Mouse (Mus musculus) skeletal muscle tissue, postnatal 0 days (tissue): Measurements from ENCODE around the gene Scd3. TPM values are rescaled to one million over a fixed set of nuclear protein-coding genes. Genes with fewer than 3 reads are reported as not detected.

Experiments
- polyA plus RNA-seq: library from polyadenylated mRNA; unstranded; fragments of >200 nt; fragmentation: Nextera tagmentation; extraction: Ambion mirVana; gene quantifications from 2 replicates; pipeline ENCODE4 v1.2.1, GENCODE M21; 2015

Scd3 gene
- polyA plus RNA-seq: 0.05 TPM in 1 of 2 replicates, not detected in the other

DNA sequence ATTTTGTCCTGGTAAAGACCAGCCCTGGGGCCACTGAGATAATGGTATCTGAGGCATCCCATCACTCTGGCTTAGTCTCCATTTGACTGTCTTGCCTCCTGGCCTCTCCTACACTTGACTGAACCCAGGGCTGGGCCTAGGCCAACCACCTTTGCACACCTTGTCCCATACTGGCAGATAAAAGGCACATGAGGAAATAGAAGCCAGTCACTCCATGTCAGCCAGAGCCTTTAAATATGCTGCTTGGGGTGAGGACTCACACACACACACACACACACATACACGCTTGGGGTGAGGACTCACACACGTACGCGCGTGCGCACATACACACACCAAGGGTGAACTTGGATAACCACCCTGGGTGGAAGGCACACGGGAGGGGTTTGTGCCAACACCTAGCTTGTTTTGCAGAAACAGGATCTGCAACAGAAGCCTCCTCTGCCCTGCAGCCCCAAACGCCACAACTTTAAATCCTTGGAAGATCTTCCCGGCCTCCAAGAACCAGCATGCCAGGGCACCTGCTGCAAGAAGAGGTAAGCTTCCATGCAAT, at the start of gene Scd3:
Gene Scd3 (plus strand): TSS at position 255 of the 550 bp plus-strand sequence.

GRCm38 (mm10) chr19:44192342-44192741, 10.7 kb upstream of the Scd3 start, which contains the start of gene Pkd2l1:
Pkd2l1 (minus strand) TSS chr19:44192442.

DNA sequence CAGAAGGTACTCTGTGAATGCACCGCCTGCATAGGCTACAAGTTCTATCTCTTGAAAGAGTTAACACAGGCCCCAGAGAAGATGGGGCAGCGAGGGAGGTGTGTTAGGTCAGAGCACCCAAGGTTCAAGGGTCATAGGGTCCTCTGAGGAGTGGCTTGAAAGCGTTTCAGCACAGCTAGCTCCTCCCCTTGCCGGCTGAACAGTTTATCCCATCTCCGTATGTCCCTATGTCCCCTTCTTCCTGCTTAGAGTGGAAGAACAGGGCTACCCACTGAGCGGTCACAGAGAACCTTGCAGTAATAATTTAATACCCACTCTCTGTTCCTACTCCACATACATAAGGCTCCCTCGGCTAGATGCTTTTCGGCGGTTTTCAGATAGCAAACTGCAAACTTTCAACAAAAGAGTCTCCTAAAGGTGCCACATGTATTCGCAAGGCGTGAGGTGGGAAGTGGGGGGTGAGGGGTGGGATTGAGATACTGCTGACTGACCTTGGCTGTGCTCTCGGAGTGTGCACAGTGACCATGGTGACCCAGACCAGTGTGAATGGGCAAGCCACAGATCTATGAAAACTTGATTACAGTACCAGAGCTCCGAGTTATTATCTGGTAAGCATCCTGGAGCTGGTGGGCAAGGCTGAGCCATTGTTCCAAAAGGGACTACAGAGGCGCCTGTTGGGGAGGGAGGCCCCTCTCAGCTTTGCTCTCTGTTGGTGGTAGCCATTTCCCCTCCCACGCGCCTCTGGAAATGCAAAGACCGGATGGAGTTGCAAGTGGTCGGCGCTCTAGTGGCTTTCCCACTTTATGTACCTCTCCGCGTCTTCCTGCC, 90.1 kb downstream of the Scd3 start, which contains the start of gene Scd2:
Gene Scd2 (plus strand): TSS at position 734 of the 828 bp plus-strand sequence.

Other genes with a start within 250 kb of the Scd3 start
- 0.11 TPM in 1 of 2 replicates, not detected in the other for gene Cpn1, start 216.7 kb upstream of the Scd3 start, polyA plus RNA-seq
- 0.32 and 0.42 TPM in 2 replicates for gene Cyp2c23, start 174.1 kb upstream of the Scd3 start, polyA plus RNA-seq
- gene Erlin1, start 133.5 kb upstream of the Scd3 start, polyA plus RNA-seq: 11.0 and 11.3 TPM in 2 replicates
- gene Chuk, start 95.8 kb upstream of the Scd3 start, polyA plus RNA-seq: 13.5 and 18.1 TPM in 2 replicates
- 9.4 and 12.1 TPM in 2 replicates for gene Cwf19l1, start 67.4 kb upstream of the Scd3 start, polyA plus RNA-seq
- 43.5 and 44.9 TPM in 2 replicates for gene Bloc1s2, start 56.8 kb upstream of the Scd3 start, polyA plus RNA-seq
- gene Pkd2l1, start 10.8 kb upstream of the Scd3 start, polyA plus RNA-seq: not detected in 2 replicates
- gene Scd2, start 90.4 kb downstream of the Scd3 start, polyA plus RNA-seq: 23.4 and 23.9 TPM in 2 replicates
- 0.05 and 0.26 TPM in 2 replicates for gene Scd4, start 129.8 kb downstream of the Scd3 start, polyA plus RNA-seq
- gene Scd1, start 204.6 kb downstream of the Scd3 start, polyA plus RNA-seq: 3.4 and 120 TPM in 2 replicates